Mouse (Mus musculus) cerebellum, adult 8-10 months (tissue): ENCODE measurements at regions not wholly inside any gene's neighbourhood (a gene's known extent, or its start where the extent isn't known, plus 50 kb on each side); places are given as distances from the start of the nearest gene placed in this dataset.

Experiments
- DNase-seq: peaks from one replicate; pipeline ENCODE4 v3.0.0; 2022

DNA sequence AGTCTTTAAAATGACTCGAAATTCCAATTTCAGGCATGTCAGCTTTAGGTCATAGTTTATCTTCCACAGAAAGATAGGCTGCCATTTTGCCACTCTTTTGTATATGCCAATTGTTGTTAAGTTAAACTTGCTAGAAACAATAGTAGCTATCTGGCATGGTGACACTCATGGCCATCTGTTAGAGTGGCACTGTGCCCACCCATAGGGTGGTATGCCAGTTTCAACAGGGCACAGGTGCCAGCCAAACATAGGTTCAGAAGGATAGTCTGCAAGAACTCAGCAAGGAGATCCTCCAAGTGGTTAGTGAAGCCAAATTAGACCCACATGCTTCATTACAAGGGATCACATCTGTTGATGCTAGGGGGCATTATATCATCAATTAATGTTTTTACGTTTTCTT lies 135.8 kb upstream of the Gm6812 start:
- peak; percentile 51 for DNase-seq

GRCm38 (mm10) chrX:69009190-69009589 lies 116.3 kb upstream of the Gm6812 start:
- DNase-seq = no peak

DNA sequence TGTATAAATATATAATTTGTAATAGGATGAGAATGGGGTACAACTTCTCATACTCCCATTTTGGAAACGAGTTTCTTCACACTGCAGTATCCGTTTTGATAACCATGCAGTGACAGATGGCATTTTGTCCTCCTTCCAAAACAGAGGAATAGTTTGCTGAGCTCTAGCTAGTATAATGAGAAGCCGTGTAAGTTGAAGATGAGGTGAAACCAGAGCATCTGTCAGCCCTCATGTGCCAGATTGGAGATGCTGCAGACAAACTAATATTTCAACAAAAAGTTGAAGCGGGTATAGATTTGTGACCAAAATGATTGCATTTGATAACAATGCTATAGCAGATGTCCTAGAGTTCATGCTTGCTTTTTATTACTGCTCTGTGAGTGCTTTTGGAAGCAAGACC lies 115.1 kb upstream of the Gm6812 start:
- DNase-seq = no peak
